Mouse (Mus musculus): ENCODE measurements around the gene Grm8. TPM values are rescaled to one million over a fixed set of nuclear protein-coding genes. Genes with fewer than 3 reads are reported as not detected.

Grm8 gene
- polyA plus RNA-seq, 1 experiment, result 0.28 TPM

DNA sequence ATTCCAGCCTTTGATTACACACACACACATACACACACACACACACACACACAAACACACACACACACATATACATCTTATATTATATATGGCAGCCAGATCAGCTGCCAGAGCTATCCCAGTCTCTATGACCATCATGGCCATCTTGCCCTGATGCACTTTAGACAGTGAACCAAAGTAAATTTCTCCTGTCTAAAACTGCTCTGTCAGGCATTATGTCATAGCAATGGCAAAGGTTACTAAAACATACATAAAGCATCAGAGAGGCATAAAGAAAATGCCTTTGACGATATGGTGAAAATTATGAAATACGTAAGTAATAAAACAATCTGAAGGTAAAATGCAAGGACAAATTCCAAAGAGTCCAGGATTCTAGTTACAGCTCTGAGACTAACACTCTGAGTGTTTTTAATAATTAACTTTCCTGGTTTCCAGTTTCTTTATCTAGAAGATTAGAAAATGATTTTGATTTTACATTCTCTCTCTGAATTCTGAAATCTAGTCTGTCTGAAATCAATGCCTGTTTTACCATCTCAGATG lies 381.6 kb downstream of the Grm8 start:
- TF ChIP-seq CTCF (IDR thresholded peaks at IDR 0.05; ENCODE audit: borderline replicate concordance, insufficient read depth, low read length), result no peak
- Histone ChIP-seq H3K4me1 (ENCODE audit: control insufficient read depth, insufficient read depth, low read length) (no peaks in the 10 kb centered on the region), H3K27ac (ENCODE audit: insufficient read depth, low read length) (no peak overlapping the region), H3K4me3 (ENCODE audit: insufficient read depth, low read length) (no peak overlapping the region)

DNA sequence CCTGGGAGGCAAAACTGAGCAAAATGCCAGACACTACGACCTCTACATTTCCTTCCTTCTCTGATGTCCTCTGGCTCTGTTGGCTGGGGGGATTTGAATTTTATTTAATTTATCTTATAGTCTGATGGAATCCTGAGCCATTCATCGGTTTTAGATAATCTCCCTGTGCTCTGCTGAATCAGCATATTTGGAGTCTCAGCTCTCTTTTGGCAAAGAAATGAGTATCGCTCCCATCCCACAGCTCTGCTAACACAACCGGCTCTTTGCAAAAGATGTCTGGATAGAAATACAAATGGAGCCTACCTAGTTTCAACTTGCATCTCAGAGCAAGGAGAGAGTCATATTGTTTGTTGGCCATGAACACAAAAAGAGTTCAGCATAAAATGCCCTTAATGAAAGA lies 388.5 kb downstream of the Grm8 start:
- H3K27ac ChIP-seq (ENCODE audit: insufficient read depth, low read length), result no peak overlapping the region
- TF ChIP-seq CTCF (IDR thresholded peaks at IDR 0.05; ENCODE audit: borderline replicate concordance, insufficient read depth, low read length), result no peak
- H3K4me1 ChIP-seq (ENCODE audit: control insufficient read depth, insufficient read depth, low read length), result no peaks in the 10 kb centered on the region
- no peak overlapping the region for H3K4me3 ChIP-seq (ENCODE audit: insufficient read depth, low read length)

DNA sequence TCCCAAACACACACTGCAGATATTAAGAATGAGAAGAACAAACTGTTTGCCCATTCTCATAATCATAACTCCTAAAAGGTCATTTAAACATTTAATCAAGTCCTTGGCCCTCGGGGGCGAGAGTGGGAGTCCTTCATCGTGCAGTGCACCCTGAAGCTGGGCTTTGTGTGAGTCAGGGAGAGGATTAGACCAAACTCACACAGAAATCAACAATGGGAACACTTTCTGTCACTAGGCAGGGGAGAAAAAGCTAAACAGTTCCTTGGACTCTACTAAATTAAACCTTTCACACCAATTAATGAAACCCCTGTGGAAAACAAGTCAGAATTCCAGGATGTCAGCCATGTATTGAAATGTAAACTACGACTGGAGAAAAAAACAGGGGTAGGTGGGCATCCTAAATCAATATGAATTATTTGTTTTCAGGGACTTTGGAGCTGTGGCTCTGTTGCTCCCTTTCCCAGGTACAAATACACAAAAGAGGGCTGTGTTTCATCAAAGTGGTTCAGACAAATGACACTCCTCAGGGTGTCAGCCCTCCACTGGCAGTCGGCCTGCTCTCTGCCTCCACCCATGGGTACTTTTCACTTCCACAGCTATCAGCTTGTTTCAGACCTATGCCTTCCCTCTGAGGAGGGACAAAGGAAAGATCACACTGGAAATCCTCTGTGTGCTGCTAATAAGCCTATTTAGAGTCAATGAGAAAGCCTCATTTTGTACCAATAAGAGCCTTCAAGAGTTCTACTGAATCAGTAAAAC lies 389.1 kb downstream of the Grm8 start:
- H3K4me1 ChIP-seq (ENCODE audit: control insufficient read depth, insufficient read depth, low read length), result no peaks in the 10 kb centered on the region
- H3K4me3 ChIP-seq (ENCODE audit: insufficient read depth, low read length), result no peak overlapping the region
- H3K27ac ChIP-seq (ENCODE audit: insufficient read depth, low read length), result no peak overlapping the region
- TF ChIP-seq CTCF (IDR thresholded peaks at IDR 0.05; ENCODE audit: borderline replicate concordance, insufficient read depth, low read length) (no peak), POLR2A (IDR thresholded peaks at IDR 0.05; ENCODE audit: low read depth, low read length) (no peak)

DNA sequence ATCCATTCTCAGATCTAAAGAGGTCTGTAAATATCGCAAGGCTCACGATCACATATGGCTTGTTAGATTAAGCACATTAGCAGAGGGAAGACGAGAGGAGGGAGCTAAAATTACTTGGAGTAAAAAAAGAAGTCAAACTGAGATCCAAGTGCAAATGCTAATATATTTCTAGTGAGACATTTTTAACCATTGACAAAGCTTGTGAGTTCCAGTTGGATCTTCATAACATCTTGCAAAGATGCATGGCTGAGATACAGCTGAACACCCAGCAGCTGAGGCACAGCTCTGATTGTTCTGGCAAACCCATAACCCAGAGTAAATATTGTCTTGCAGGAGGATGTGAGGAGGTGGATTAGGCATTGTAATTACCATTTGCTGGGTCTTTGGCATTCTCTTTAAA lies 445.6 kb downstream of the Grm8 start:
- Histone ChIP-seq H3K4me1 (ENCODE audit: control insufficient read depth, insufficient read depth, low read length) (no peaks in the 10 kb centered on the region), H3K27ac (ENCODE audit: insufficient read depth, low read length) (no peak overlapping the region), H3K4me3 (ENCODE audit: insufficient read depth, low read length) (no peak overlapping the region)
- TF ChIP-seq CTCF (IDR thresholded peaks at IDR 0.05; ENCODE audit: borderline replicate concordance, insufficient read depth, low read length) (no peak), POLR2A (IDR thresholded peaks at IDR 0.05; ENCODE audit: low read depth, low read length) (no peak)

DNA sequence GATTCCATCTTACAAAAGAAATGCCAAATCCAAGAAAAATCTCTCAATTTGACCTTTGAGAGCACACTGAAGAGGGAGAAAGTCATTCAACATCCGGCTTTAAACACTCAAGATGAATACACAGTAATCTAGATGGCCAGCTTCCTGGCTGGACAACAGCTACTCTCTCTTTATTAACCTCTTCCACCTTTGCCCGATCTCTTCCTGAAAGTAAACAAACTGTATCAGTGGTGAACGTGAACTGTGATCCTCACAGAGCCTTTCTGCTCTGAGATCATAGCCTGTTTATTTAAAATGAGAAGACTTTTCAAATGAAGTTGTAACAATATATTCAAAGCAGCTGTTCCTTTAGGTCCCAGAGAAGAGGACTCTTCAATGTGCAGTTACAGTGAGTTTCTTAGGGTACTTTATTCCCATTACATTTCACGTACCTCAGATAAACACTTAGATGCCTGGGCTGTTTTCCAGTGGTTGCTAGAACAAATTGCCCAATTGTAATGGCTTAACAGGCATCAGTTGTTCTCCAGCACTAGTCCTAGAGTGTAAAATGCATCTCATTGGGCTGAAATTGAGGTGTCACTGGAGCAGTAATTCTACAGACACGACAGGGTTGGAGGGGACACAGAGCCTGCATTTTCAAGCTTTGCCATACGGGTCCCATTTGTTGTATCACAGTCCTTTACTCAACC lies 473.1 kb downstream of the Grm8 start:
- H3K4me1 ChIP-seq (ENCODE audit: control insufficient read depth, insufficient read depth, low read length), result no peaks in the 10 kb centered on the region
- TF ChIP-seq POLR2A (IDR thresholded peaks at IDR 0.05; ENCODE audit: low read depth, low read length) (no peak), CTCF (IDR thresholded peaks at IDR 0.05; ENCODE audit: borderline replicate concordance, insufficient read depth, low read length) (no peak)
- no peak overlapping the region for H3K4me3 ChIP-seq (ENCODE audit: insufficient read depth, low read length)
- H3K27ac ChIP-seq (ENCODE audit: insufficient read depth, low read length), result no peak overlapping the region

DNA sequence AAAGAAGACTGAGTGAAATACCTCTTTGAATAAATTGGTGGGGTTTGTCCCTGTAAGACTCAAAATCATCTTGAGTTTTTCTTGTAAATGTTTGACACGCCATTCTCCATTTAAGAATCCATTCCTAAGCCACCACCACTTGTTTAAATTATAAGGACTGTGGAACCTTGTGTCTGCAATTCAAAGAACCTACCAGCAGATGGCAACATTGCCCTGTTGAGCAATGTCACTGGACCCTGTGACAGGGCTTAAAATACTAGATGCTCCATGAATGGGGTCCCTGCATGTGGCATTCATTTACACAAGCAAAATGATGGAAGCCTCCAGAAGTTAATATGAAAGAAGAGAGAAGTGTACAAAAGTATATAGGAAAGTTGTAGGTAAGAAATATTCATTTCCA lies 477.5 kb downstream of the Grm8 start:
- TF ChIP-seq POLR2A (IDR thresholded peaks at IDR 0.05; ENCODE audit: low read depth, low read length) (no peak), CTCF (IDR thresholded peaks at IDR 0.05; ENCODE audit: borderline replicate concordance, insufficient read depth, low read length) (peak; percentile 27; the same call in 1 of the 2 replicates)
- Histone ChIP-seq H3K4me1 (ENCODE audit: control insufficient read depth, insufficient read depth, low read length) (no peaks in the 10 kb centered on the region), H3K27ac (ENCODE audit: insufficient read depth, low read length) (no peak overlapping the region), H3K4me3 (ENCODE audit: insufficient read depth, low read length) (no peak overlapping the region)

DNA sequence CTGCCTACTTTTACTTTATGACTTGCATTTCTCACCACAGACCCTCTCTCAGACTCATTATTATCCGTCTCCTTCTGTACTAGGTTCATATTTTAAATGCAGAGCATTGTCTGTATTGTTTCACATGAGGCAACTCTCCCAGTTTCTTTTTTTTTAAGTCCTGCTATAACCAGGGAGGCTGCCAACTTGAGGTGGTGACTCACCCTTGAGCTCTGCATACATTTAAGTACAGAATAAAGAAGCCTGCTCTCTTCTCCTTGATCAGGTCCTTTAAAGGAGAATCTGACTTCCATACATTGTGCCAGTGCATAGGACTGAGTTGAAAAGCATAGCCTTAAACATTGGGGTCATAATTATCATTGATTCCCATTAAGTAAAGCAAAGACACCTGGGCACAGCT lies 488.5 kb downstream of the Grm8 start:
- TF ChIP-seq POLR2A (IDR thresholded peaks at IDR 0.05; ENCODE audit: low read depth, low read length), result no peak
- no peak for TF ChIP-seq CTCF (IDR thresholded peaks at IDR 0.05; ENCODE audit: borderline replicate concordance, insufficient read depth, low read length)
- Histone ChIP-seq H3K4me3 (ENCODE audit: insufficient read depth, low read length) (no peak overlapping the region), H3K27ac (ENCODE audit: insufficient read depth, low read length) (no peak overlapping the region), H3K4me1 (ENCODE audit: control insufficient read depth, insufficient read depth, low read length) (no peaks in the 10 kb centered on the region; the same call in 1 of the 2 replicates)

DNA sequence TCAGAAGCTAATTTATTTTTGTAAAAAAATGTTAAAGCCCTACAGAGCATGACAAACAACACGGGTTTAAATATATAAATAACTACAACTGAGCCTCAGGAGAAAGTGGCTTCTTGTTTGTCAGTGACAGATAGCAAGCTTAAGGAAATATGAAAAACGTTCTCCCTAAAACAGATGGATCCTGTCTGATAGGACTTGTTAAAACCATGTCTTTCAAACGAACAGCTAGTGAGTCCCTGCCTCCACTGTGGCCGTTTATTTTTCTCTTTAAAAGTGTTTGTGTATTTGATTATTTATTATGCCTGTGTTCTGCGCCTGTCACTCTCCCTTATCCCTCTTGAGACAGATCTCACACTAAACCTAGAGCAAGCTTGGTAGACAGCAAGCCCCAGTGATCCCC lies 489.9 kb downstream of the Grm8 start:
- no peak overlapping the region for H3K4me3 ChIP-seq (ENCODE audit: insufficient read depth, low read length)
- TF ChIP-seq CTCF (IDR thresholded peaks at IDR 0.05; ENCODE audit: borderline replicate concordance, insufficient read depth, low read length), result no peak
- TF ChIP-seq POLR2A (IDR thresholded peaks at IDR 0.05; ENCODE audit: low read depth, low read length), result no peak
- no peaks in the 10 kb centered on the region; the same call in 1 of the 2 replicates for H3K4me1 ChIP-seq (ENCODE audit: control insufficient read depth, insufficient read depth, low read length)

DNA sequence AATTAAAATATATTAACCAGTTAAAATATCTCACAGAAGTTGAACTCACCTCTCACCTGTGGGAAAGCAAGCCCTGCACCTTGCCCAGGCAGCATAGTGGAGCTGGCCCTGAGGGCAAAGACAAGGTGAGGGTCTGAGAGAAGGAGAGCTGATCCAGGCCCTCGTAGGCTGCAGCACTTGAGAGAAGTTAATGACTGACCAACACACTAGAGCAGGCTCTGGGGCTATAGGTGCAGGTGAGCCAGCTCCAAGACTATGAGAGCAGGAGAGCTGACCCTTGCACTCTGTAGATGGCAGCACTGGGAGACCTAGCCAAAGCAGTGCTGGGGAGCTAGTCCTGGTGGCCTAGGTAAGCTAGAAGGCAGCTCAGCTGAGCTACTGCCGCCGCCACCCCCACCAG lies 499.1 kb downstream of the Grm8 start:
- no peak overlapping the region for H3K4me3 ChIP-seq (ENCODE audit: insufficient read depth, low read length)
- no peak for TF ChIP-seq CTCF (IDR thresholded peaks at IDR 0.05; ENCODE audit: borderline replicate concordance, insufficient read depth, low read length)
- TF ChIP-seq POLR2A (IDR thresholded peaks at IDR 0.05; ENCODE audit: low read depth, low read length), result no peak
- H3K27ac ChIP-seq (ENCODE audit: insufficient read depth, low read length), result no peak overlapping the region
- H3K4me1 ChIP-seq (ENCODE audit: control insufficient read depth, insufficient read depth, low read length), result no peaks in the 10 kb centered on the region

More for the DNA sequence above, 489.9 kb downstream of the Grm8 start:
- no peak overlapping the region for H3K27ac ChIP-seq (ENCODE audit: insufficient read depth, low read length)

DNA sequence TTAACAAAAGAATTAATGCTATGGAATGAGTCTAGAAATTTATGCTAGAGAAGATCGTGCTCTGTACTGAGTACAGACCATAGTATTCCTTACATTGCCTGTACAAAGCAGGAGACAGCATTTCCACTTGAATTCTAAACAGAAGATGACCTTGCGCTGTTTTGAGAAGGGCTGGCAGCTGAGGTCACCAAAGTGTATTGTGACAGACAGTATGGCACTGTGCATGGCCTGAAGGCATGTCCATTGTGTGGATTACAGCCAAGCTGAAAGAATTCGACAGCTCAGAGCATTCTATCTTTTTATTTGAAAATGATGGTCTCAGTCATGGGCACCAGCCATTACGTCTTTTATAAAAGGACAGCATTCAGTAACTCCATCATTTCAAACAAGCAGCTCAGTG lies 517.5 kb downstream of the Grm8 start:
- no peak overlapping the region for H3K4me3 ChIP-seq (ENCODE audit: insufficient read depth, low read length)
- no peak overlapping the region for H3K27ac ChIP-seq (ENCODE audit: insufficient read depth, low read length)
- no peak for TF ChIP-seq CTCF (IDR thresholded peaks at IDR 0.05; ENCODE audit: borderline replicate concordance, insufficient read depth, low read length)
- TF ChIP-seq POLR2A (IDR thresholded peaks at IDR 0.05; ENCODE audit: low read depth, low read length), result no peak
- H3K4me1 ChIP-seq (ENCODE audit: control insufficient read depth, insufficient read depth, low read length), result no peaks in the 10 kb centered on the region

Measured in embryonic fibroblast, embryonic 13.5 days (primary cell).